Mouse (Mus musculus): Measurements from ENCODE around the gene Acin1. TPM values are rescaled to one million over a fixed set of nuclear protein-coding genes. Genes with fewer than 3 reads are reported as not detected.

Acin1 gene
- 158 and 168 TPM in 2 replicates for polyA plus RNA-seq (2016; fragmentation: Nextera tagmentation; extraction: Ambion mirVana)

DNA sequence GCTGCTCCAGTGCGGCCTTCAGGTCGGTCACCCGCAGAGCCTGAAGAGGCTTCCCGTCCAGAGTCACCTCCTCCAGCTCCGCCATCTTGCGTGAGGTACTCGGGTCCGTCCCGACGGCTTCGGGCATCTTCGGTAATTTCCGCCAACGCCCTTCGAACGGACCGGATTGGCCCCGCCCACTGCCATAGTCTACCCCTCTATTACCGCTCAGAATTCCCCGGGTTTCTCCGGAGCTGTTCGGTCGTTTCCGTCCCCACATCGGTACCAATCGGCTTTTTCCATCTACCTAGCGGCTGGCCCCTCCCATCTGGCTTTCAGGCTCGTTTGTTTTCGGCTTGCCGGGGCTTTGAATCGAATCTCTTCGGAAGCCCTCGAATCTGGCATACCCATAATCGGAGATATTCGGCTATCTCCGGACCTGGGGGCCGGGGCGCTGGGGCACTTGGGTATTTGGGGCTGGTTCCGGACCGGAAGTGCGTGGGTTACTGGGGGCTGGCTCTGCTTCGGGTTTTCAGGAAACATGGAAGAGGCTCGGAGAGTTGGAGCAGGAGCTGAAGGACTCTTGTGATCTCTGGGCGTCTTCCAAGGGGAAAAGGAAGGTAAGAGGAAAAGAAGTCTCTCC, at the start of gene Acin1:
TSS of gene Acin1 (minus strand) at position 410 of the 622 bp plus-strand sequence.
- under 1% methylated on average over 44 of the region's 44 CpGs for WGBS
- peak within 1 kb of the TSS; percentile 88 for H3K4me3 ChIP-seq
- peaks cover 23% of the 10 kb centered on the region for H3K4me1 ChIP-seq
- peaks cover 25% of the 10 kb centered on the region for H3K36me3 ChIP-seq
- peak; percentile 98 for ATAC-seq (ENCODE audit: low FRiP score)
- peak within 1 kb of the TSS; percentile 96 for H3K27ac ChIP-seq
- H3K27me3 ChIP-seq, result no peaks in the 10 kb centered on the region
- H3K9ac ChIP-seq, result peak within 1 kb of the TSS; percentile 89
- H3K4me2 ChIP-seq (replicated peaks), result peak within 1 kb of the TSS; percentile 84
- no peaks in the 10 kb centered on the region for H3K9me3 ChIP-seq (replicated peaks)

DNA sequence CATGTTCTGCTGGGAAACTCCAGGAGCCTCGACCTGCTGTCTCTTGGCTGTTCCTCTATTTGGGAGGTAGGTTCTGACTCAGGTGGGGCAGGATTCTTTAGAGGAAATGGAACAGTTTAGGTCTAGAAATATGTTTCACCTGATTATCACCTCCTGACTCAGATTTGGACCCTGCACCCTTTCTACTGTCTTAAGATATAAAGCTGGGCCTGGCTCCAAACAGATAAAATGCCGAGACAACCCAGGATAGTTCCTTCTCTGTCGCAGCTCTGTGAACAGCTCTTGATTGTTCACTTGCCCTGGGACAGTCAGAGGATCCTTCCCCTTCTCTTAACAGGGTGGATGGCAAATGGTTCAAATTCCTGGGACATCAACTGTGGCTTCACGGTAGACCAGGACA, 48.5 kb upstream of the Acin1 start:
- no peak for ATAC-seq (ENCODE audit: low FRiP score)
- H3K9me3 ChIP-seq (replicated peaks), result no peaks in the 10 kb centered on the region
- WGBS, result 79% methylated on average over 4 of the region's 4 CpGs
- no peak overlapping the region for H3K9ac ChIP-seq
- no peaks in the 10 kb centered on the region for H3K27me3 ChIP-seq
- no peaks in the 10 kb centered on the region for H3K4me1 ChIP-seq
- H3K36me3 ChIP-seq, result no peaks in the 10 kb centered on the region
- H3K27ac ChIP-seq, result no peak overlapping the region
- no peak overlapping the region for H3K4me3 ChIP-seq
- no peak overlapping the region for H3K4me2 ChIP-seq (replicated peaks)

DNA sequence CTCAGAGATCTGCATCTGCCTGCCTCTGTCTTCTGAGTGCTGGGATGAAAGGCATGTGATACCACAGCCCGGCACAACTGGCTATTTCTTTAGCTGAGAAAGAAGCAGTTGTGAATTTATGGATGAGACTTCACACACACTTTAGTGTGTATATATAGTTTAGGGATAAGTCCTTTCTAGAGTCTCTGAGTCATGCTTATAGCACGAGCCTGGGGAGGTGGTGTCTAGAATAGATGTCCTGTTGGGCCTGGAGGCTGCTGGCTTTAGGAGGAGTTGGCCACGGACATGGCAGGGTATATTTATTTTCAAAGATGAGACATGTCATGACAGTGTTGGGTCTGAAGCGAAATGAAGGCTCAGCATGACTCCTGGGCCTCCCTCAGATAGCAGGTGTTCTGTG, 47.3 kb upstream of the Acin1 start:
- ATAC-seq (ENCODE audit: low FRiP score), result no peak
- Histone ChIP-seq H3K36me3 (no peaks in the 10 kb centered on the region), H3K4me2 (replicated peaks) (no peak overlapping the region), H3K9me3 (replicated peaks) (no peaks in the 10 kb centered on the region), H3K4me3 (no peak overlapping the region), H3K9ac (no peak overlapping the region), H3K4me1 (no peaks in the 10 kb centered on the region), H3K27me3 (no peaks in the 10 kb centered on the region), H3K27ac (no peak overlapping the region)
- WGBS, result 79% methylated on average over 4 of the region's 4 CpGs

DNA sequence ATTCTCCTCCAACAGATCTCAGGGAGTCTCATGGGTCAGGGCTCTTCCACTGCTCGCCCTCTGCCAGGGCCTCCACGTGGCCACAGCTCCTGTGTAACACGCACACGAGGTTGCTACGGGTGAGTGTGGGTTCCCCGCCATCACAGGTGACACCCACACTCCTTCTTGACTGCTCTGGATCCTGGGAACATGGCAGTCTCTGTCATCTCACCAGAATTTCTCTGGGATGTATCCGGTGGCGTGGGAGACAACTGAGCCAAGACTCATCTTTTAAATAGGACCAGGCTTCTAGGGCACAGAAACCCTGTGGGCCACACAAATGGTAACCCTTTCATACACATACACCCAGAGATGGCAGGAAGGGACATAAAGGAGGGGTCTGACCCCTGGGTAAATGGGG, 45.5 kb upstream of the Acin1 start:
- ATAC-seq (ENCODE audit: low FRiP score), result no peak
- H3K27ac ChIP-seq, result no peak overlapping the region
- H3K9me3 ChIP-seq (replicated peaks), result no peaks in the 10 kb centered on the region
- H3K9ac ChIP-seq, result no peak overlapping the region
- H3K27me3 ChIP-seq, result no peaks in the 10 kb centered on the region
- H3K36me3 ChIP-seq, result no peaks in the 10 kb centered on the region
- no peak overlapping the region for H3K4me3 ChIP-seq
- WGBS, result 93% methylated on average over 8 of the region's 8 CpGs
- no peak overlapping the region for H3K4me2 ChIP-seq (replicated peaks)
- no peaks in the 10 kb centered on the region for H3K4me1 ChIP-seq

GRCm38 (mm10) chr14:54730305-54730704, 43.6 kb upstream of the Acin1 start:
- no peaks in the 10 kb centered on the region for H3K9me3 ChIP-seq (replicated peaks)
- H3K4me3 ChIP-seq, result no peak overlapping the region
- no peaks in the 10 kb centered on the region for H3K4me1 ChIP-seq
- no peak overlapping the region for H3K4me2 ChIP-seq (replicated peaks)
- no peak overlapping the region for H3K9ac ChIP-seq
- ATAC-seq (ENCODE audit: low FRiP score), result no peak
- H3K36me3 ChIP-seq, result no peaks in the 10 kb centered on the region
- H3K27me3 ChIP-seq, result no peaks in the 10 kb centered on the region
- 94% methylated on average over 6 of the region's 6 CpGs for WGBS
- no peak overlapping the region for H3K27ac ChIP-seq

DNA sequence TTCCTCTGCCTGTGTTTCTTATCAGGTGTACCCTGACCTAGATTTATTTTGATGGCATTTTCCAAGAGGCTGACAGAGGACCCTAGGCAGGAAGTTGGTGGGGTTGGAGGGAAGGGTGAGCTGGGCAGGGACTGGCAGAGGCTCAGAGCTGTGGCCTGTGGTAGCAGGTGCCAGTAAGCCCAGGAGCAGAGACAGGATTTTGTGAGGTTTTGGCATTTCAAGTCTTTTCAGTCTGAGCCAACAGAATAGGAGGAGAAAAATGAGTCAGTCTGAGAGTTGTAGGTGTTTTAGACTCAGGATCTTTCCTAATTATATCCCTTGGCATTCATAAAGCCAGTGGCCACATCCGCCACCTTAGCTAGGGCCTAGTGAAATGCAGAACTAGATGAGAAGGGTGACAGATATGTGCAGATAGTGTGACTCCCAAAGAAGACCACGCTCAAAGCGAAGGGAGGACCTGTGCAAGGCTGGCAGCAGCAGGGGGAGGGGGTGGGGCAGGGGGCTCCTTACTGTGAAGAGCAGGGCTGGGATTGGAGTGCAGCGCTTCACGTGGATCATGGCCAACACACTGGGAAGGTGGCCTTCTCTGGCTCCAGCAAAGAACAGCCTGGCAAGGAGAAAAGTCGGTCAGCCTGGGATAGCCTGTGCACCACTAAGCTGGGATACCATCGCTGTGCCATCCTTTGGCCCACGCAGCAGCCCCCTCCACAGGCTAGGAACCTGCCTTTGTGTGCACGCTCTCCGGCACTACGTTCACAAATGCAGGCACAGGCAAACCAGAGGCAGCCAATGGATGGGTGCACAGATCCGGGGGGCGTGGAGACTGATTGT, 42.3 kb upstream of the Acin1 start:
- ATAC-seq (ENCODE audit: low FRiP score), result no peak
- Histone ChIP-seq H3K4me3 (no peak overlapping the region), H3K27me3 (no peaks in the 10 kb centered on the region), H3K27ac (no peak overlapping the region), H3K4me2 (replicated peaks) (no peak overlapping the region), H3K9me3 (replicated peaks) (no peaks in the 10 kb centered on the region), H3K4me1 (no peaks in the 10 kb centered on the region), H3K9ac (no peak overlapping the region), H3K36me3 (no peaks in the 10 kb centered on the region)
- WGBS, result 69% methylated on average over 13 of the region's 13 CpGs

GRCm38 (mm10) chr14:54727565-54727964, 40.8 kb upstream of the Acin1 start:
- Histone ChIP-seq H3K27ac (no peak overlapping the region), H3K4me2 (replicated peaks) (no peak overlapping the region), H3K9me3 (replicated peaks) (no peaks in the 10 kb centered on the region), H3K9ac (no peak overlapping the region), H3K36me3 (no peaks in the 10 kb centered on the region), H3K27me3 (no peaks in the 10 kb centered on the region), H3K4me1 (no peaks in the 10 kb centered on the region), H3K4me3 (no peak overlapping the region)
- 80% methylated on average over 5 of the region's 5 CpGs for WGBS
- ATAC-seq (ENCODE audit: low FRiP score), result no peak

GRCm38 (mm10) chr14:54724049-54724448, 37.3 kb upstream of the Acin1 start:
- no peaks in the 10 kb centered on the region for H3K9me3 ChIP-seq (replicated peaks)
- no peak for ATAC-seq (ENCODE audit: low FRiP score)
- no peak overlapping the region for H3K4me3 ChIP-seq
- H3K4me1 ChIP-seq, result no peaks in the 10 kb centered on the region
- no peak overlapping the region for H3K9ac ChIP-seq
- H3K36me3 ChIP-seq, result no peaks in the 10 kb centered on the region
- no peaks in the 10 kb centered on the region for H3K27me3 ChIP-seq
- no peak overlapping the region for H3K4me2 ChIP-seq (replicated peaks)
- no peak overlapping the region for H3K27ac ChIP-seq
- 78% methylated on average over 6 of the region's 6 CpGs for WGBS

DNA sequence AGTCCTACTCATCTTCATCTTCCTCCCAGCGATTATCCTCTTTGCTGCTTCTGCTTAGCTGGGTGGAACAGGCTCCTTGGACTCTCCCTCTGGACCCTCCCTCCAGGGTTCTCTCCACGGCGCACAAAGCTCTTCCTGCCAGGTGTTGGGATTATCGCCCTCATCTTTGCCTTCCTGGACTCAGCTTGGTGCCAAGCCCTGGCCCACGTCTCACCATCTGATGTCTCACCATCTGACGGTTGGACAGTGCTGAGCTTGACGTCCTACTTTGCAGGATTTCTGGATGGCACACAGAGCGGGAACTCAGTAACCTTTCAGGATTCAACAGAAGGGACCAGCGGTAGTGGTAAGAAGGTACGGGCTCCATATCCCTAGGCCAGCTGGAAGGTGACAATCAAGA, 35.0 kb upstream of the Acin1 start:
- Histone ChIP-seq H3K4me1 (no peaks in the 10 kb centered on the region), H3K9me3 (replicated peaks) (no peaks in the 10 kb centered on the region), H3K27me3 (no peaks in the 10 kb centered on the region), H3K27ac (no peak overlapping the region), H3K9ac (no peak overlapping the region), H3K4me2 (replicated peaks) (no peak overlapping the region), H3K36me3 (no peaks in the 10 kb centered on the region), H3K4me3 (no peak overlapping the region)
- 84% methylated on average over 10 of the region's 10 CpGs for WGBS
- no peak for ATAC-seq (ENCODE audit: low FRiP score)

DNA sequence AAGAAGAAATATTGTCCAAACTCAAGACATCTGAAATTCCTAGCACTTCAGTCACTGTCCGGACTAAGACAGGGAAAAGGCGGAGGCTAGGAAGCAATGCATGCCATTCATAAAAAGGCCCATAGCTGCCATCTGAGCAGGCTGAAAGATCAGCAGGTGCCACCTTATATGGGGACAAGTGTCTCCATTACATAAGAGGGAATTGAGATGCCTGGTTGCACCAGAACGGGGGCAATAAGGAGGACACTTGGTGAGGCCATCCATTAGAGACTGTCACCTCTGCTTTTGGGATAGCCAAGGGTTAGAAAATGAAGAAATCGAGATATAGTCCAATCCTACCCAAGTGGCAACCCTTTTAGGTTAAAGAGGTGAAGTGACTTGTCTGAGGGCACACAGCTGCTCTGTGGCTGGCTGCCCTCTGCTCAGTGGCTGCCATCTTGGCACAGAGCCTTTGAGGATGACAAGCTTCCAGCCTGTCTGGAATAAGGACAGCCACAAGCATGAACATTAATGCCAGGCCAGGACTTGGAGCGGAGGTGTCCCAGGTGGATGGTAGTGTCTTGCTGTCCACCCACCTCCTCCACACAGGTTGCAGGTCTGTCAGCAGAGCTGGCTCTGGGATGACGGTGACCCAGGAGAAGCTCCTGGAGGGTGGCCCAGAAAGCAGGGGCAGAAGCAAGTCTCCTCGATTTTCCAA, 34.1 kb upstream of the Acin1 start:
- WGBS, result 84% methylated on average over 7 of the region's 7 CpGs
- no peak overlapping the region for H3K4me2 ChIP-seq (replicated peaks)
- no peaks in the 10 kb centered on the region for H3K36me3 ChIP-seq
- no peak overlapping the region for H3K27ac ChIP-seq
- no peaks in the 10 kb centered on the region for H3K9me3 ChIP-seq (replicated peaks)
- no peak overlapping the region for H3K9ac ChIP-seq
- H3K27me3 ChIP-seq, result no peaks in the 10 kb centered on the region
- H3K4me1 ChIP-seq, result no peaks in the 10 kb centered on the region
- ATAC-seq (ENCODE audit: low FRiP score), result no peak
- no peak overlapping the region for H3K4me3 ChIP-seq

DNA sequence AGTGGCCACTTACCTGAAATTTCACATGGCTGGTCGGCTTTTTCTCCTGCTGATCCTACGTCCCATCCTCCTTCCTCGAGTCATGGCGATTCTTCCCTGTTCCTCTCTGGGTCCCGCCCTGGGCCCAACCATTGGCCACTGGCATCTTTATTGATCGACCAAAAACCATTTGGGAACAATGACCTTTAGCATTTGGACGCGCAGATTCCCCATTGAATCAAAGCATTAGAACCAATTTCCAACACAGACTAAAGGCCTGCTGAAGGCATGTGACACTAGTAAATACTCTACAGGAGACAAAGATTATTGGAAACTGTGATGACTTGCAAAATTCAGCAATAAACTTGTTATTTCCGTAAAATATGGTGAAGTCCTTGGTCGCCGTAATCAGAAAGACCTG, 33.3 kb upstream of the Acin1 start:
- Histone ChIP-seq H3K27ac (no peak overlapping the region), H3K9me3 (replicated peaks) (no peaks in the 10 kb centered on the region), H3K4me2 (replicated peaks) (no peak overlapping the region), H3K36me3 (no peaks in the 10 kb centered on the region), H3K4me3 (no peak overlapping the region), H3K9ac (no peak overlapping the region), H3K4me1 (no peaks in the 10 kb centered on the region), H3K27me3 (no peaks in the 10 kb centered on the region)
- 90% methylated on average over 11 of the region's 11 CpGs for WGBS
- ATAC-seq (ENCODE audit: low FRiP score), result no peak

DNA sequence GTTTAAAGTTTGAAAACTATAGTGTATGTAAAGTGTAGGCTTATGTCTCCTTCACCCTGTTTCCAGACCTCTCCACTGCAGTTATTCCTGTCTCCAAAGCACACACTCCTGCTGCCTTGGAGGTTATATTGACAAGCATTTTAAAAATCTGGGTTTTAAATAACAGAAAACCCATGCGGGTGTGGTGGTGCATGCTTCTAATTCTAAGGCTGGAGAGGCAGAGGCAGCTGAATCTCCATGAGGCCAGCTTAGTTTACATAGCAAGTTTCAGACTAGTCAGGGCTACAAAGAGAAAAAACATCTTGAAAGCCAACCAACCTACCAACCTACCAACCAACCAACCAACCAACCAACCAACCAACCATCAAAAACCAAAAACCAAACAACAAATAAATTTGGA, 28.7 kb upstream of the Acin1 start:
- 77% methylated on average over 1 of the region's 1 CpGs for WGBS

More for the DNA sequence above, 28.7 kb upstream of the Acin1 start:
- peak overlapping the region; percentile 70; the same call in 1 of the 2 replicates for H3K4me2 ChIP-seq (replicated peaks)
- H3K4me3 ChIP-seq, result no peak overlapping the region
- H3K36me3 ChIP-seq, result no peaks in the 10 kb centered on the region
- H3K27ac ChIP-seq, result no peak overlapping the region
- no peaks in the 10 kb centered on the region for H3K27me3 ChIP-seq
- no peak overlapping the region for H3K9ac ChIP-seq
- no peaks in the 10 kb centered on the region for H3K9me3 ChIP-seq (replicated peaks)
- ATAC-seq (ENCODE audit: low FRiP score), result no peak
- peaks cover 6% of the 10 kb centered on the region for H3K4me1 ChIP-seq
